Mouse (Mus musculus): ENCODE data around the gene Siah2. TPM values are rescaled to one million over a fixed set of nuclear protein-coding genes. Genes with fewer than 3 reads are reported as not detected.

Siah2 gene
- polyA plus RNA-seq, 1 experiment from 2014 or later: 5.5 TPM

- no peaks in the 10 kb centered on the region for H3K9me3 ChIP-seq (replicated peaks; ENCODE audit: low read length)
- H3K36me3 ChIP-seq (ENCODE audit: insufficient read depth, low read length): no peaks in the 10 kb centered on the region
- no peaks in the 10 kb centered on the region for H3K27me3 ChIP-seq (ENCODE audit: insufficient read depth, low read length)
- no peaks in the 10 kb centered on the region for H3K4me1 ChIP-seq (replicated peaks; ENCODE audit: insufficient read depth, low read length)
- no peak for DNase-seq (ENCODE audit: low spot score)
- no peak overlapping the region for H3K4me3 ChIP-seq (replicated peaks; ENCODE audit: low read depth, low read length)
- ATAC-seq (replicated peaks; ENCODE audit: low FRiP score, low read depth): no peak
- no peak overlapping the region for H3K27ac ChIP-seq
- TF ChIP-seq CTCF (IDR thresholded peaks at IDR 0.05; ENCODE audit: low read depth): no peak
- WGBS: 84% methylated on average over 4 of the region's 4 CpGs
- no peak overlapping the region for H3K4me2 ChIP-seq (ENCODE audit: low read length)
- H3K9ac ChIP-seq (ENCODE audit: low read depth, low read length): no peak overlapping the region
These were observed 35.4 kb upstream of the Siah2 start for GRCm38 (mm10) chr3:58727601-58728000.

GRCm38 (mm10) chr3:58727012-58727411, 34.8 kb upstream of the Siah2 start:
- no peak overlapping the region for H3K4me3 ChIP-seq (replicated peaks; ENCODE audit: low read depth, low read length)
- ATAC-seq (replicated peaks; ENCODE audit: low FRiP score, low read depth) (no peak), DNase-seq (ENCODE audit: low spot score) (peak; percentile 46)
- no peak overlapping the region for H3K27ac ChIP-seq
- H3K9me3 ChIP-seq (replicated peaks; ENCODE audit: low read length): no peaks in the 10 kb centered on the region
- no peaks in the 10 kb centered on the region for H3K4me1 ChIP-seq (replicated peaks; ENCODE audit: insufficient read depth, low read length)
- TF ChIP-seq CTCF (IDR thresholded peaks at IDR 0.05; ENCODE audit: low read depth): peak; percentile 77
- no peak overlapping the region for H3K9ac ChIP-seq (ENCODE audit: low read depth, low read length)
- WGBS: 50% methylated on average over 3 of the region's 3 CpGs
- no peaks in the 10 kb centered on the region for H3K27me3 ChIP-seq (ENCODE audit: insufficient read depth, low read length)
- no peak overlapping the region for H3K4me2 ChIP-seq (ENCODE audit: low read length)
- H3K36me3 ChIP-seq (ENCODE audit: insufficient read depth, low read length): no peaks in the 10 kb centered on the region

DNA sequence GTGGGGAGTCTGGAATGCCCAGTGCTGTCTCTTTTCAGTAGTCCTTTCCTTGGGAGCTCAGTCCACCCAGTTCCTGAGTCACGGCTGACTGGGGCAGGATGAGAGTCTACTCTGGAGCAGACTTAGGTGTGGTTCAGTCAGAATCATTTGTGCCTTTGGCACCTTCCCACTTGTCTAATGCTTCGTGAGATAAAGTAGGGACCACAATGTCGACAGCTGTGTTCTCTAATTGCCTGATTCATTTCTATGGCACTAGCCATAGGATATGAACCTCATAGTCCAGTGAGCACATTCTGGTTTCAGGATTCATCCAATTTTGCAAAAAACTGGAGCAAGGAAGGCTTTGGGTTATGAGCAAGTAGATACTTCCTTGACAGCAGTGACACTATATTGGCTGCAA, 34.2 kb upstream of the Siah2 start:
- Histone ChIP-seq H3K9me3 (replicated peaks; ENCODE audit: low read length) (no peaks in the 10 kb centered on the region), H3K27me3 (ENCODE audit: insufficient read depth, low read length) (no peaks in the 10 kb centered on the region), H3K4me2 (ENCODE audit: low read length) (no peak overlapping the region), H3K36me3 (ENCODE audit: insufficient read depth, low read length) (no peaks in the 10 kb centered on the region), H3K27ac (no peak overlapping the region), H3K4me1 (replicated peaks; ENCODE audit: insufficient read depth, low read length) (no peaks in the 10 kb centered on the region), H3K9ac (ENCODE audit: low read depth, low read length) (no peak overlapping the region), H3K4me3 (replicated peaks; ENCODE audit: low read depth, low read length) (no peak overlapping the region)
- DNase-seq (ENCODE audit: low spot score) (no peak), ATAC-seq (replicated peaks; ENCODE audit: low FRiP score, low read depth) (no peak)
- no peak for TF ChIP-seq CTCF (IDR thresholded peaks at IDR 0.05; ENCODE audit: low read depth)
- 77% methylated on average over 3 of the region's 3 CpGs for WGBS

DNA sequence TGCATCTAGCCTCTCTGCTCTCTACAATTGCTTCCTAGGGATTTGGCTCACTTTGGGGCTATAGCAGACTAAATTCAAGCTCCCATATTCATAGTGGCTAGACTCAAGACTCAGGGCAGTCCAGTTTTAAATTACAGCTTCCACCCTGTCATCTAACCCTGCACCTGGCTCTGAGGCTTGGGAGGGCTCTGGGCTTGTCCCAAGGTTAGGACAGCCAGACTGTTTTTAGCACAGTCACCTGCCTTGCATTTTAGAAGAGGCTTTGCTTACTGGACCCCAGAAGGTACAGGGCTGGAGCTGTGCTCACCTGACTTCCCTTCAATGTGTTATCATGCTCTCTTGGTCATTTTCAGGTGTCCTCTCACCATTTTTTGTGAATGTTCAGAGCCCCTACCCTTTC, 32.6 kb upstream of the Siah2 start:
- Histone ChIP-seq H3K27ac (no peak overlapping the region), H3K4me2 (ENCODE audit: low read length) (no peak overlapping the region), H3K9me3 (replicated peaks; ENCODE audit: low read length) (no peaks in the 10 kb centered on the region), H3K9ac (ENCODE audit: low read depth, low read length) (no peak overlapping the region), H3K4me1 (replicated peaks; ENCODE audit: insufficient read depth, low read length) (no peaks in the 10 kb centered on the region), H3K4me3 (replicated peaks; ENCODE audit: low read depth, low read length) (no peak overlapping the region), H3K27me3 (ENCODE audit: insufficient read depth, low read length) (no peaks in the 10 kb centered on the region), H3K36me3 (ENCODE audit: insufficient read depth, low read length) (no peaks in the 10 kb centered on the region)
- no peak for ATAC-seq (replicated peaks; ENCODE audit: low FRiP score, low read depth)
- DNase-seq (ENCODE audit: low spot score): no peak
- TF ChIP-seq CTCF (IDR thresholded peaks at IDR 0.05; ENCODE audit: low read depth): no peak

GRCm38 (mm10) chr3:58723656-58724055, 31.5 kb upstream of the Siah2 start:
- Histone ChIP-seq H3K36me3 (ENCODE audit: insufficient read depth, low read length) (no peaks in the 10 kb centered on the region), H3K4me1 (replicated peaks; ENCODE audit: insufficient read depth, low read length) (no peaks in the 10 kb centered on the region), H3K27me3 (ENCODE audit: insufficient read depth, low read length) (no peaks in the 10 kb centered on the region), H3K9ac (ENCODE audit: low read depth, low read length) (no peak overlapping the region), H3K9me3 (replicated peaks; ENCODE audit: low read length) (no peaks in the 10 kb centered on the region), H3K4me3 (replicated peaks; ENCODE audit: low read depth, low read length) (no peak overlapping the region), H3K4me2 (ENCODE audit: low read length) (no peak overlapping the region), H3K27ac (no peak overlapping the region)
- ATAC-seq (replicated peaks; ENCODE audit: low FRiP score, low read depth): no peak
- WGBS: 98% methylated on average over 2 of the region's 2 CpGs
- TF ChIP-seq CTCF (IDR thresholded peaks at IDR 0.05; ENCODE audit: low read depth): no peak
- no peak for DNase-seq (ENCODE audit: low spot score)

DNA sequence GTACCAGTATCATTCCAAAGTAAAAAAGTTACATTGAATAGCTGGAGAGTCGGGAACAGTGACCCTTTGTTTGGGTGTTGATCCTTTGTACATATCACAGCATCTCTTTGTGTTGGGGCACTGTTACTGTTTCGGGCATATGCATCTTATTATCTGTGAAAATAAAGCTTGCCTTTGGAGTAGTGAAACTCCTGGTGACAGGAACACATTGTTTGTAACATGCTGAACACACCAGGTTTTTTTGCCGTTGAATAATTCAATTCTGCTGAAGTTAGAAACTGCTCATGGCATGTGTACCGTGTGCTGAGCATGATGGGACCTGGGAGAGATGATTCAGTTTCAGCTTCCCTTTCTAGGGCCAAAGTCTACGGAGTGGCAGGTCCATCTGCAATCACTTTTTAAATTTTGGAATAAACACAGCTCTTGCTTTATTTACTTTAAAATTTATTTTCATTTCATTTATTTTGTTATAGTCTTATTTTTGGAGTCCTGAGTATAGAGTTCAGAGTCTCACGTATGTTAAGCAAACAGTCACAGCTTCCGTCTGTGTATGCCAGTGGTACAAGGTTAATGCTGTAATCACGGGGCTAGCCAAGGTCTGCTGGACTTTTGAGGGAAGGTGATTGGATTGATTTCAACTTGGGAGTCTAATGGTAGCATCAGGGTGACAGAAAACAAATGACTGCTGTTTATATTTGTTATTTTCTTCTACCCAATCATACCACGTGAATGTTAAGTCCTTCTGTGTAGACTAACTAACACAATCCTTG, 27.4 kb upstream of the Siah2 start:
- no peaks in the 10 kb centered on the region for H3K27me3 ChIP-seq (ENCODE audit: insufficient read depth, low read length)
- ATAC-seq (replicated peaks; ENCODE audit: low FRiP score, low read depth) (no peak), DNase-seq (ENCODE audit: low spot score) (no peak)
- no peak for TF ChIP-seq CTCF (IDR thresholded peaks at IDR 0.05; ENCODE audit: low read depth)
- no peaks in the 10 kb centered on the region for H3K4me1 ChIP-seq (replicated peaks; ENCODE audit: insufficient read depth, low read length)
- no peaks in the 10 kb centered on the region for H3K9me3 ChIP-seq (replicated peaks; ENCODE audit: low read length)
- no peak overlapping the region for H3K4me3 ChIP-seq (replicated peaks; ENCODE audit: low read depth, low read length)
- no peak overlapping the region for H3K27ac ChIP-seq
- H3K36me3 ChIP-seq (ENCODE audit: insufficient read depth, low read length): no peaks in the 10 kb centered on the region
- no peak overlapping the region for H3K4me2 ChIP-seq (ENCODE audit: low read length)
- 83% methylated on average over 9 of the region's 9 CpGs for WGBS
- H3K9ac ChIP-seq (ENCODE audit: low read depth, low read length): no peak overlapping the region

- 83% methylated on average over 2 of the region's 2 CpGs for WGBS
- Histone ChIP-seq H3K36me3 (ENCODE audit: insufficient read depth, low read length) (no peaks in the 10 kb centered on the region), H3K4me2 (ENCODE audit: low read length) (no peak overlapping the region), H3K9me3 (replicated peaks; ENCODE audit: low read length) (no peaks in the 10 kb centered on the region), H3K4me3 (replicated peaks; ENCODE audit: low read depth, low read length) (no peak overlapping the region), H3K9ac (ENCODE audit: low read depth, low read length) (no peak overlapping the region), H3K27ac (no peak overlapping the region), H3K27me3 (ENCODE audit: insufficient read depth, low read length) (no peaks in the 10 kb centered on the region), H3K4me1 (replicated peaks; ENCODE audit: insufficient read depth, low read length) (no peaks in the 10 kb centered on the region)
- TF ChIP-seq CTCF (IDR thresholded peaks at IDR 0.05; ENCODE audit: low read depth): no peak
- DNase-seq (ENCODE audit: low spot score) (no peak), ATAC-seq (replicated peaks; ENCODE audit: low FRiP score, low read depth) (no peak)
These were observed 24.5 kb upstream of the Siah2 start for GRCm38 (mm10) chr3:58716705-58717104.

Data from kidney, postnatal 0 days (tissue).